Mouse (Mus musculus) hindlimb bud, embryonic 11.5 days (tissue): ENCODE measurements at regions not wholly inside any gene's neighbourhood (a gene's known extent, or its start where the extent isn't known, plus 50 kb on each side); places are given as distances from the start of the nearest gene placed in this dataset.

Experiments used
- DNase-seq: peaks from one replicate; pipeline ENCODE4 v3.0.0-alpha.2; 2012; ENCODE audit warnings: low read depth, low spot score; ENCODE audit errors: extremely low spot score

DNA sequence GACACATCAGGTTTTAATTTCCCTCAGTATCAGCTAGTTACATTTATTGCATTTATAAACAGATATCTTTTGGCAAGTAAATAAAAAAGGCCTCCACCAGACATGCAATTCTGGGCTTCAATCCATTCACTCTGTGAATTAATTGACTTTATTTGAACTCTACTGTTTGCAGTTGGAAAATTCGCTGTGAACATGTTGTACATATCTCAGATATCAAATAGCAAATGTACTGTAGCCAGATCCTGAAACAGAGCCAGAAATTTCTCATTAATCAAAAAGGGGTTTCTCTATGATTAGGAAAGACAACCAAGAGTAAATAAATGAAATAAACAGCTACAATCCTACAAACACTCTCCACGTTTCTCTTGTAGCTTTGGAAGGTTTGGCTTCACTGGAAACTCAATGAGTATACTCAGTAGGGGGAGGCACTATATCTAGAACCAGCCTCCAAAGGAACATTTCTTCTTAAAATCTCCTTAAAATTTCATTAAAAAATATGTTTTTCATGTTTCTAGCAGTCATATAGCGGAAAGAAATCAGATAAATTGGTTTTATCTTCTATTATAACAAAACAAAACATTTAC is 211.8 kb upstream of the Gm10192 start:
- DNase-seq, result no peak

DNA sequence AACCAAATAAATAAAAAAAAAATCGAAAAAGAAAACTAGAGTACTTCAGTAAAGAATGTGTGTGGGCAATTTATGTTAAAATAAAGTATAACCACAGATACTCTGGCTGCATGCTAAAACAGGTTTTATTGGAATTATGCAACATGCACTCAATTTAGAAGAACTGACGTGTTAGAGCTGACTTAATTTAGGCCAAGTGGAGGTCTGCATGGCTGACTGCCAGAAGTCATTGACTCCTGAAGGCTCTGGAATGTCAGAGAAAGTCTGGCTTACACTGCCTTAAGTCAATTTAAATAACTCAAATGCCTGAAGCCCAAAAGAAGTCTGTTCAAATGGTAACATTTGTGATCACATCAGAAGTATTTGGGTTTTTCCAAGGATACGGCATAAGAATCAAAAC is 198.1 kb upstream of the Gm10192 start:
- no peak for DNase-seq

DNA sequence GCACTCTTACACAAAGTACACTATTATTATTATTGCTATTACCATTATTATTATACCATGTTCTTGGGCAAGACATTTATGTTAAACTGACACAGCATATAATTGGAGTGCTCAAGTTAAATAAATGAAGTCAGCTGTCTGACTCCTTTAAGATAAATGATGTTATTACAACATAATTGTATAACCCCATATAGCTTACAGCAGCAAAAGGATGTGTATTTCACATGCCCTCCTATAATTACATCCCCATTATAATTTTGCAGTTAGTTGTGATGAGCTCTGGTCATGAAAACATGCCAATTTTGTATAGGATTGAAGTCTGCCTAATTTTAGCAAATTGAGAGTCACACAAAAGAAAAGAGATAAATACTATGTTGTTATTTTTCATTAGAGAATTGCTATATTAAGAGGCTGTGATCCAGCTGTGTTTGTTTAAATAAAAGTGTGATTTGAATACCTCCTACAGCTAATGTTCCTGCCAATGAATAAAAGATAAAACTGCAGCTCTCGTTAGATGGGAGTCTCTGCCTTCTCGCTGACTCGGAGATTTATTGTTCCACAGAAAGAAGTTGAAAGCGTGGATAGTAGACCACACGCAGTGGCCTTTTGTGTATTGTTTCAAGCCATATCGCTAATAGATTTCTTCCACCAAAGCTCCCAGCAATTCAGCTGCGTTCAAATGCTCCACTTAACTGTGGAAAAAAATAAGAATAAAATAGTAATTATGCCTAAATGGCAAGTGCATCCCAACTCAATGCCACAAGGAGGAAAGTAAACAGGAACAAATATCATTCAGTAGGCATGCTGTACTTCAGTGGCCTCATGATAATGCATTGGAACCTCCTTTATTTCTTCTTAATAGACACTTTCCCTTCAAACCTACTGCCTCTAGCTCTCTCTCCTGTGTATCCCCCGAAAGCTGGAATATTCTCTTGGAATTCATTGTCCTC is 194.9 kb upstream of the Gm10192 start:
- DNase-seq, result no peak

DNA sequence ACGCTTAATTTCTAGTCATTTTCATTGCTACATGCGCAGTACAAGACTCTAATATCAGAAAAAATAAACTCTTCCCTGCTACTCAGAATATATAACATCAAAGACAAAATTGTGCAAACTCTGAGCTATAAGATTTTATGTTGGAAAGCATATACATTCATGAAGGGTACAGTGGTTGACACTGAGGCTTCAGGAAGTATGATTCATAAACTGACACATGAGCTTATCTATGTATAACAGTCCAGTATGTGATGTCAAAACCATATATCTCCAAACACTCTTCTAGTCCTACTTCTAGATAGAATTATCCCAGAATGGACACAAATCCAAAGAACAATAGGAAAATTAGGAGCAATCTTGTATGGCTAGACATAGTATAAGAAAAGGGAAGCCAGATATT is 177.5 kb upstream of the Gm10192 start:
- no peak for DNase-seq

DNA sequence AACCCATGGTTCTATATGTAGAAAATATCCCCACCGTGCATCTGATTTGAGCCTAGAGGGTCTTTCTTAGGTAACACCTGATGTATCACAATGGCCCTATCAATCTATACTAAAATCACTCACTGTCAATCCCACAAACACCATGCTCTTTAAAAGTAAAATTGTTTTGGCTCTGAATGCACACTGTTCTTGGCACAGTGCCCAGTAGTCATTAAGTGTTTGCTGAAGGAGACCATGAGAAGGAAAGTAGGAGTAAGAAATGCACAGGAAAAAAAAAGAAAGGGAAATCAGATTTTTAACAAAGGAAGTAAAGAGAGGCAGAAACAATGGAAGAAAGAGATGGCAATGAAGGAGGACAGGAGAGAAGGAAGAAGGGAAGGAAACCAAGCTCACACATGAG is 175.0 kb upstream of the Gm10192 start:
- DNase-seq, result no peak

DNA sequence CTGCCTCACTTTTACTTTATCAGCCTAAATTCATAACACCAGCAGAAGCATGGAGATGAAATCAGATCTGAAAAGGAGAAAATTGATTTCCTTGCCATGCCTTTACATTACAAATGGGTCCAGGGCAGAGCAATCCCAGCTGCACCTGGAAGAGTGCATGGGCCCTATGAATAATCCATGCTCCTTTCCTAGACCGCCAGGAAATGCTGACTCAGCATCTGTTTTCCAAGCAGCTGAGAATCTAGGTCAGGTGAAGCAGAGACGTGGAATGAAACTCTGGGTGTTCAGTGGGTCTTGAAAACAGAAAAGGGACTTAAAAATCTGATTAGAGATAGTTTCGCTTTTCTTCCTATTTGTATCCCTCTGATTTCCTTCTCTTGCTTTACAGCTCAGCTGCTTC is 163.8 kb upstream of the Gm10192 start:
- no peak for DNase-seq

DNA sequence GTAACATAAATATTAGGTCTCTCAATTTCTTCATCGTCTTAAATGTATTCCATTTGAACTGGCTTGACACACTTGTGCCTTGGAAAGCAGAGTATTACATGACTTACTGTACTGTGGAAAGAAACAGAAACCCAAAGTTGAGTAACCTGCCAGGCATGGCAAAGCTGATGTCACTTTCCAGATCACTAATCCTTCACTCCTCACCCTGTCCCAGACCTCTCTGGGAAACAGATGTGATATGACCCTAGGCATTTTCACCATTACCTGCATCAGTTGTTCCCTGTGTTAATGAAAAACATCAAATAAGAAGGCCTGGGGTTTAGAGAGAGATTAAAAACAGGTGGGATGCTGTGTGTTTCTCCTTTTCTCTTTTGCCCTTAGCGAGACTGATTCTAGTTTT is 161.4 kb upstream of the Gm10192 start:
- DNase-seq, result peak; percentile 24

DNA sequence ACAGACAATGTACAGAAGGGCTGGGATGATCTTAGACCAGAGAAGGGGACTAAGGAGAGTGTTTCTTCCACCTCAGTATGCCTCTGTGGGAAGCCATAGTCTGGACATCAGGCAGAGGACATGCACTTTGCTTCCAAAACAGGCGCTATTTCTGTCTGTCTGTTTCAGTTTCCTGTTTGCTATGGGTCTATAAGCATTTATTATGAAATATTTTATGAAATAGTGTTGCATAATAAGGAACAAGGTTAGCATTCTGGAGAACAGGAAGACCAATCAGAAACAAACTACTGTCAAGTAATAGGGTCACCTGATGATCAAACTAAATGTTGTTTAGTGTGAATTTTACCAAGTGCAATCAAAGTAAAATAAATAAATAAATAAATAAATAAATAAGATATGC is 160.4 kb upstream of the Gm10192 start:
- no peak for DNase-seq
